Mouse (Mus musculus): Measurements from ENCODE around the gene Rexo1.

GRCm38 (mm10) chr10:80526172-80526571 is 35.2 kb downstream of the Rexo1 start:
- TF ChIP-seq FOSL1 (IDR thresholded peaks at IDR 0.05; ENCODE audit: insufficient read depth, low read length, poor library complexity, severe bottlenecking) (no peak), CTCF (IDR thresholded peaks at IDR 0.05; ENCODE audit: control insufficient read depth, insufficient read depth, insufficient read length) (no peak), USF1 (IDR thresholded peaks at IDR 0.05; ENCODE audit: low read depth) (no peak), MAX (IDR thresholded peaks at IDR 0.05) (no peak), MYOD1 (IDR thresholded peaks at IDR 0.05; ENCODE audit: control insufficient read depth, insufficient read length, low read depth) (no peak), MYOG (IDR thresholded peaks at IDR 0.05; ENCODE audit: control insufficient read depth, extremely low read depth, insufficient read length) (no peak)
